Mouse (Mus musculus) midbrain, embryonic 12.5 days (tissue): ENCODE data around the gene Gpd1. TPM values are rescaled to one million over a fixed set of nuclear protein-coding genes. Genes with fewer than 3 reads are reported as not detected.
A peak's percentile ranks its signal among the peaks of the same experiment; 100 is the strongest.
"Not testable (repeated sequence)": the region's sequence is repeated elsewhere in the genome, so short reads cannot be mapped to it uniquely, and the experiment has no call there.

Experiments
- ATAC-seq: fragments of 200-750 bp; cut with Nextera tagmentation; 2 replicates; pipeline ENCODE4 v1.8.0; 2017; ENCODE audit warnings: low read depth, moderate TSS enrichment, moderate library complexity; ENCODE audit not compliant: low FRiP score
- H3K27ac ChIP-seq: fragments of 300-500 bp; sonication (generic); replicated peaks from 2 replicates; pipeline ENCODE4 v1.5.1; 2016; ENCODE audit warnings: mild to moderate bottlenecking
- H3K27me3 ChIP-seq: fragments of 300-500 bp; sonication (generic); 2 replicates; pipeline ENCODE4 v1.6.1; 2016; ENCODE audit warnings: mild to moderate bottlenecking
- H3K36me3 ChIP-seq: fragments of 300-500 bp; sonication (generic); 2 replicates; pipeline ENCODE4 v1.6.1; 2016
- H3K4me1 ChIP-seq: fragments of 300-500 bp; sonication (generic); 2 replicates; pipeline ENCODE4 v1.6.1; 2016
- H3K4me2 ChIP-seq: fragments of 300-500 bp; sonication (generic); replicated peaks from 2 replicates; pipeline ENCODE4 v1.6.1; 2016; ENCODE audit warnings: mild to moderate bottlenecking, moderate library complexity
- H3K4me3 ChIP-seq: fragments of 300-500 bp; sonication (generic); 2 replicates; pipeline ENCODE4 v1.5.1; 2016; ENCODE audit warnings: mild to moderate bottlenecking
- H3K9ac ChIP-seq: fragments of 300-500 bp; sonication (generic); replicated peaks from 2 replicates; pipeline ENCODE4 v1.6.1; 2016; ENCODE audit warnings: mild to moderate bottlenecking, moderate library complexity
- H3K9me3 ChIP-seq: fragments of 300-500 bp; sonication (generic); 2 replicates; pipeline ENCODE4 v1.6.1; 2016; ENCODE audit warnings: mild to moderate bottlenecking
- WGBS: fragments of 180-500 bp; shearing (Covaris S2); methylation state at CpG from one replicate; pipeline ENCODE4 v1.1.7; 2016; 5-methylcytosine and 5-hydroxymethylcytosine counted together
- polyA plus RNA-seq: library from polyadenylated mRNA; unstranded; fragments of >200 nt; fragmentation: Nextera tagmentation; extraction: Ambion mirVana; gene quantifications from 2 replicates; pipeline ENCODE4 v1.2.1, GENCODE M21; 2016

Gene Gpd1
- polyA plus RNA-seq, 1 experiment from 2014 or later, result 0.75 TPM

- Histone ChIP-seq H3K27me3 (no peaks in the 10 kb centered on the region), H3K27ac (peak within 1 kb of the TSS; percentile 94), H3K4me1 (peaks cover 31% of the 10 kb centered on the region), H3K36me3 (peaks cover 40% of the 10 kb centered on the region), H3K4me3 (peak within 1 kb of the TSS; percentile 97), H3K4me2 (peak within 1 kb of the TSS; percentile 88), H3K9me3 (0 out of 2 replicates have a peak, but pooled peaks cover 2% of the 10 kb centered on the region), H3K9ac (peak within 1 kb of the TSS; percentile 94)
- 1% methylated on average over 68 of the region's 68 CpGs for WGBS
- ATAC-seq, result peak; percentile 94
Measured at GRCm38 (mm10) chr15:99725341-99726155, 8.2 kb downstream of the Gpd1 start, which contains the start of gene Cox14. Gene Cox14 (plus strand): TSS chr15:99725618.

DNA sequence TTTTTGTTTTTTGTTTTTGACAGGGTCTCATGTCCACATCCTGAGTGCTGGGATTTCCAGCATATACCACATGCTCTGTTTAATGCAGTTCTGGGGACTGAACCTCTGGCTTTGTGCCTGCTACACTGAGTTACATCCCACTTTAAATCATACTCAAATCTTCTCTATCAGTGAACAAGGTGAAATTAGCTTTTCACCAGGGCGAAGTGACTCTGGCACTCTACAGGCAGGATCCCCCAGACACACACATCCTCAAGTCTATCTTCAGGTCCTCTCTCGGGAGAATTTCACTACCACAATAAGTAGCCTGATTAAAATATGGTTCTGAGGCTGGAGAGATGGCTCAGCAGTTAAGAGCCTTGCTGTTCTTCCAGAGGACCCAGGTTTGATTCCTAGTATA, 9.2 kb downstream of the Gpd1 start:
- H3K27ac ChIP-seq, result peak overlapping the region; percentile 94; the same call in 1 of the 2 replicates

GRCm38 (mm10) chr15:99727039-99727438, 9.7 kb downstream of the Gpd1 start:
- Histone ChIP-seq H3K36me3 (peaks cover 33% of the 10 kb centered on the region), H3K4me1 (peaks cover 31% of the 10 kb centered on the region)
- not testable (repeated sequence) for H3K4me3 ChIP-seq, H3K9me3 ChIP-seq, H3K4me2 ChIP-seq, H3K27ac ChIP-seq, ATAC-seq, H3K27me3 ChIP-seq, H3K9ac ChIP-seq
- whole genome bisulfite sequencing, result 93% methylated on average over 4 of the region's 5 CpGs

More for the DNA sequence above, 9.2 kb downstream of the Gpd1 start:
- H3K36me3 ChIP-seq, result peaks cover 37% of the 10 kb centered on the region
- peaks cover 31% of the 10 kb centered on the region for H3K4me1 ChIP-seq
- WGBS, result 87% methylated on average over 2 of the region's 2 CpGs
- H3K9me3 ChIP-seq, result 0 out of 2 replicates have a peak, but pooled peaks cover 2% of the 10 kb centered on the region
- ATAC-seq, result no peak
- H3K9ac ChIP-seq, result peak overlapping the region; percentile 94
- peak overlapping the region; percentile 97 for H3K4me3 ChIP-seq
- H3K27me3 ChIP-seq, result no peaks in the 10 kb centered on the region
- peak overlapping the region; percentile 88 for H3K4me2 ChIP-seq

DNA sequence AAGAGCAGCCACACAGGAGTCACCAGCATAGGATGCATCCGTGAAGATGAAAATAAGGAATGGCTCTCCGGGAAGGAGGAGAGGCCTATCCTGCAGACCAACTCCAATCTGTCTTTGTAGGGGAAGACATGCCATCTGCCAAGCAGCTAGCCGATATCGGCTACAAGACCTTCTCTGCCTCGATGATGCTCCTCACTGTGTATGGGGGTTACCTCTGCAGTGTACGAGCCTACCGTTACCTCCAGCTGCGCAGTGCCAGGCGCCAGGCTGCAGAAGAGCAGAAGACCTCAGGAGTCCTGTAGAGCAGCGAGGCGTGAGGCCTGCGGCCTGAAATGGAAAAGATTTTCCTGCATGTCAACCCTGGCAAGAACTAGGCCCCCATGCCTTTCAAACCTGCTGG, 10.2 kb downstream of the Gpd1 start:
- H3K4me1 ChIP-seq, result peaks cover 31% of the 10 kb centered on the region
- 96% methylated on average over 12 of the region's 12 CpGs for WGBS
- 0 out of 2 replicates have a peak, but pooled peaks cover 2% of the 10 kb centered on the region for H3K9me3 ChIP-seq
- H3K4me2 ChIP-seq, result no peak overlapping the region
- H3K27me3 ChIP-seq, result no peaks in the 10 kb centered on the region
- no peak overlapping the region for H3K4me3 ChIP-seq
- peaks cover 33% of the 10 kb centered on the region for H3K36me3 ChIP-seq
- no peak for ATAC-seq
- H3K9ac ChIP-seq, result no peak overlapping the region
- no peak overlapping the region for H3K27ac ChIP-seq

- H3K27me3 ChIP-seq, result no peaks in the 10 kb centered on the region
- no peak for ATAC-seq
- H3K9me3 ChIP-seq, result 0 out of 2 replicates have a peak, but pooled peaks cover 2% of the 10 kb centered on the region
- WGBS, result 96% methylated on average over 5 of the region's 5 CpGs
- H3K4me1 ChIP-seq, result peaks cover 27% of the 10 kb centered on the region
- H3K27ac ChIP-seq, result no peak overlapping the region
- H3K4me2 ChIP-seq, result no peak overlapping the region
- no peak overlapping the region for H3K4me3 ChIP-seq
- H3K36me3 ChIP-seq, result peaks cover 36% of the 10 kb centered on the region
- no peak overlapping the region for H3K9ac ChIP-seq
Measured at GRCm38 (mm10) chr15:99728211-99728610, 10.9 kb downstream of the Gpd1 start.

DNA sequence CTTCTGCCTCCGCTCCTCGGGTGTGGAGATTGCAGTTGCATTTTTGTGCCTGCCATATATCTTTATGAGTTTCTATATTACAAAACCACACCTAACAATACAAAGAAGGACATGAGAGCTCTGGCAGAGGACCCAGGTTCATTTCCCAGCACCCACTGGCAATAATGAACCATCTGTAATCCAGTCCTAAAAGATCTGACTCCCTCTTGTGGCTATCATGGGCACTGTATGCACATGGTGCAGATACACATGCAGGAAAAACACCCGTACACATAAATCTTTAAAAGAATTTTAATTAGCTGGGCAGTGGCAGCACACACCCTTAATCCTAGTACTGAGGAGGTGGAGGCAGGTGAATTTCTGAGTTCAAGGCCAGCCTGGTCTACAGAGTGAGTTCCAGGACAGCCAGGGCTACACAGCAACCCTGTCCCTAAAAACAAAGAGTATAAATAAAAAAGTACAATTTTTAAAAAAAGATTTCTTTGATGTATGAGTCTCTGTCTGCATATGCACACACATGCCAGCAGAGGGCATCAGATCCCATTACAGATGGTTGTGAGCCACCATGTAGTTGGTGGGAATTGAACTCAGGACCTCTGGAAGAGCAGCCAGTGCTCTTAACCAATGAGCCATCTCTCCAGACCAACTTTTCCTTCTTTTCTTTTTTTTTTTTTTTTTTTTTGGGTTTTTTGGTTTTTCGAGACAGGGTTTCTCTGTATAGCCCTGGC, 11.9 kb downstream of the Gpd1 start:
- Histone ChIP-seq H3K27ac (no peak overlapping the region), H3K9me3 (0 out of 2 replicates have a peak, but pooled peaks cover 2% of the 10 kb centered on the region), H3K4me2 (no peak overlapping the region), H3K4me1 (peaks cover 17% of the 10 kb centered on the region), H3K9ac (no peak overlapping the region), H3K27me3 (no peaks in the 10 kb centered on the region), H3K36me3 (peaks cover 39% of the 10 kb centered on the region), H3K4me3 (no peak overlapping the region)
- ATAC-seq, result no peak
- WGBS, result 98% methylated on average over 4 of the region's 4 CpGs

DNA sequence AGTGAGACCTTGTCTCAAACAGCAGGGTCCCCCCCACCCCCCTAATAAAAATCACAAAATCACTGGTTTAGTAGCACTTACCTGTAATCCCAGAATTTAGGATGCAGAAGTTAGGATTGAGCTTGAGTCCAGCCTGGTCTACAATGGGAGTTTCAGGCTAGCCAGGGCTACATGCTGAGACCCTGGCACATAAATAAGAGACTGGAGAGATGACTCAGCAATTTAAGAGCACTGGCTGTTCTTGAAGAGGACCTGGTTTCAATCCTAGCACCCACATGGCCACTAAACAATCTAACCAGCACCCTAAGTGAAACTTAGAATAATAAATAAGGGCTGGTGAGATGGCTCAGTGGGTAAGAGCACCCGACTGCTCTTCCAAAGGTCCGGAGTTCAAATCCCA, 13.9 kb downstream of the Gpd1 start:
- ATAC-seq, result no peak
- no peak overlapping the region for H3K4me2 ChIP-seq
- no peak overlapping the region for H3K9ac ChIP-seq
- peaks cover 5% of the 10 kb centered on the region for H3K4me1 ChIP-seq
- WGBS, result 95% methylated on average over 2 of the region's 2 CpGs
- 0 out of 2 replicates have a peak, but pooled peaks cover 2% of the 10 kb centered on the region for H3K9me3 ChIP-seq
- H3K36me3 ChIP-seq, result peaks cover 53% of the 10 kb centered on the region
- no peaks in the 10 kb centered on the region for H3K27me3 ChIP-seq
- H3K27ac ChIP-seq, result no peak overlapping the region
- H3K4me3 ChIP-seq, result no peak overlapping the region

DNA sequence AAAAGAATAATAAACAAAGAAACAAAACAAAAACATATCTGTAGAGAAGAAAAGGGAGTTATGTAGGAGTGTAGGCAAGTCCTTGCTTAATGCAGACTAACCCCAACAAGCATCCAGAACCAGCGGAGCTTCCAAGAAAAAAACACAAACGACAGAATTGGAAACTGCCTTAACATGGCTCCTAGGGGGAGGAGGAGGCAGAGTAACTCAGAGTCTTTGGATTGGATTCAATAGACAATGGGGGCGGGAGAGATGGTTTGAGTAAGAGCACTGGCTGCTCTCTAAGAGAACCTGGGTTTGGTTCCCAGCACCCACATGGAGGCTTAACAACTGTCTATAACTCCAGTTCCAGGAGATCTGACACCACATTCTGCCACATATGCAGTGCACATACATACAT, 14.4 kb downstream of the Gpd1 start:
- Histone ChIP-seq H3K4me2 (no peak overlapping the region), H3K9ac (no peak overlapping the region), H3K9me3 (0 out of 2 replicates have a peak, but pooled peaks cover 2% of the 10 kb centered on the region), H3K4me3 (no peak overlapping the region), H3K36me3 (peaks cover 58% of the 10 kb centered on the region), H3K4me1 (peaks cover under 1% of the 10 kb centered on the region), H3K27ac (no peak overlapping the region), H3K27me3 (no peaks in the 10 kb centered on the region)
- no peak for ATAC-seq
- 93% methylated on average over 3 of the region's 3 CpGs for WGBS

DNA sequence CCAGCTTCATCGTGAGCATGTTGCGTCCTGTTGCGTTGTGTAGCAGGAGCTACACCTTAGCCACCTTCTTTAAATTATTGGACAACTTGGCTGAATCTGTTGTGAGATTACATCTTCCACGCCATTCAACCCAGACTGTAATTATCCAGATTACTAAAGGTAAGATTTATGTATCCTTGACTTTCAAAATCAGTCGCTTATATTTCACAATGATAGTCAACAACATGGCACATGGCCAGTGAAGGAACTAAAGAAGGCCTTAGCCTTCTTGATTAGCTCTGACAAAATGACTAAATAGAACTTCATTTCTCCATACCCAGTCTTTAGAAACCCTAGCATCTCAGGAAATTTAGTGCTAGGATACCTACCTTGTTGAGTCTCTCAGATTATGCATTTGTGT, 15.9 kb downstream of the Gpd1 start:
- H3K36me3 ChIP-seq, result peaks cover 64% of the 10 kb centered on the region
- 99% methylated on average over 5 of the region's 5 CpGs for WGBS
- no peak for ATAC-seq

GRCm38 (mm10) chr15:99735631-99736030, 18.3 kb downstream of the Gpd1 start:
- Histone ChIP-seq H3K4me2 (no peak overlapping the region), H3K36me3 (peaks cover 70% of the 10 kb centered on the region), H3K27me3 (no peaks in the 10 kb centered on the region), H3K4me1 (no peaks in the 10 kb centered on the region), H3K9me3 (no peaks in the 10 kb centered on the region), H3K27ac (no peak overlapping the region), H3K9ac (no peak overlapping the region), H3K4me3 (no peak overlapping the region)
- WGBS, result 98% methylated on average over 2 of the region's 2 CpGs
- no peak for ATAC-seq

More for the DNA sequence above, 15.9 kb downstream of the Gpd1 start:
- Histone ChIP-seq H3K9ac (no peak overlapping the region), H3K4me1 (no peaks in the 10 kb centered on the region), H3K27ac (no peak overlapping the region), H3K27me3 (no peaks in the 10 kb centered on the region), H3K4me2 (no peak overlapping the region), H3K9me3 (0 out of 2 replicates have a peak, but pooled peaks cover 2% of the 10 kb centered on the region), H3K4me3 (no peak overlapping the region)

DNA sequence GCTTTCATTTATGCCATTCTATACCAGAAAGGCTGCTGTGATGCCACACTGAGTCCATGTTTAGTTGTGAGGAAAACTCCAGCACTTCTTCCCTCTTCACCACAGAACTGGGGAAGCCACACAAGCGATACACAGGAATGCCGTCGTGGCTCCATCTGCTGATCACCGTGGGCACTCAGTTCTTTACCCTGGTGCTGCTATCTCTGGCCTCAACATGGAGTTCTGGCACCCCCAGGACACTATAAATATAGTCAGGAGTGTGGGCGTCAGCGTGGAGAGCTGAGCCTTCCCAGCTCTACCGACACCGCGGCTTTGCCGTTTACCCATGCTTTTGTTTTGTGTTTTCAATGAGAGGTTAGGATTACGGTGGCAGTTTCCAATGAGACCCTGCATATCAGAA, 19.4 kb downstream of the Gpd1 start:
- WGBS, result 91% methylated on average over 11 of the region's 11 CpGs
- Histone ChIP-seq H3K4me1 (no peaks in the 10 kb centered on the region), H3K4me3 (no peak overlapping the region), H3K27ac (no peak overlapping the region), H3K36me3 (peaks cover 79% of the 10 kb centered on the region), H3K9me3 (no peaks in the 10 kb centered on the region), H3K9ac (no peak overlapping the region), H3K4me2 (no peak overlapping the region), H3K27me3 (no peaks in the 10 kb centered on the region)
- no peak for ATAC-seq

GRCm38 (mm10) chr15:99740229-99740628, 22.9 kb downstream of the Gpd1 start:
- ATAC-seq, result no peak
- Histone ChIP-seq H3K4me1 (no peaks in the 10 kb centered on the region), H3K9me3 (no peaks in the 10 kb centered on the region), H3K27ac (no peak overlapping the region), H3K9ac (no peak overlapping the region), H3K4me2 (no peak overlapping the region), H3K36me3 (peaks cover 82% of the 10 kb centered on the region), H3K27me3 (no peaks in the 10 kb centered on the region), H3K4me3 (no peak overlapping the region)
- WGBS, result 96% methylated on average over 4 of the region's 4 CpGs
